Mouse (Mus musculus) spleen, adult 2 months (tissue): ENCODE results near the gene Lrrc55. TPM values are rescaled to one million over a fixed set of nuclear protein-coding genes. Genes with fewer than 3 reads are reported as not detected.

ENCODE experiments used
- DNase-seq, 2 experiments: peaks; one replicate each; pipeline versions ENCODE4 v3.0.0 to v3.0.0-alpha.2; 2012 to 2021; ENCODE audit warnings: low spot score in 2 of 2, low read depth in 1 of 2
- H3K27ac ChIP-seq: fragments of 200-500 bp; 2 replicates; pipeline ENCODE4 v1.5.1; 2012; ENCODE audit warnings: low read length, inconsistent platforms; ENCODE audit not compliant: insufficient read depth
- H3K27me3 ChIP-seq: fragments of 200-500 bp; 2 replicates; pipeline ENCODE4 v1.6.1; 2012; ENCODE audit warnings: mild to moderate bottlenecking, moderate library complexity, low read length, inconsistent platforms; ENCODE audit not compliant: control insufficient read depth, insufficient read depth
- H3K36me3 ChIP-seq: fragments of 200-500 bp; 2 replicates; pipeline ENCODE4 v1.6.1; 2012; ENCODE audit warnings: mild to moderate bottlenecking, low read length, inconsistent platforms; ENCODE audit not compliant: control insufficient read depth, insufficient read depth
- H3K4me1 ChIP-seq: fragments of 200-500 bp; 2 replicates; pipeline ENCODE4 v1.6.1; 2011; ENCODE audit warnings: inconsistent platforms; ENCODE audit not compliant: control insufficient read depth, insufficient read depth, insufficient read length
- H3K4me3 ChIP-seq: fragments of 200-500 bp; 2 replicates; pipeline ENCODE4 v1.5.1; 2011; ENCODE audit warnings: mild to moderate bottlenecking, inconsistent platforms; ENCODE audit not compliant: insufficient read depth, insufficient read length; ENCODE audit errors: extremely low read depth
- CTCF ChIP-seq: fragments of 200-500 bp; IDR thresholded peaks from 2 replicates; pipeline ENCODE4 v1.5.1; 2011; ENCODE audit warnings: mild to moderate bottlenecking, inconsistent platforms; ENCODE audit not compliant: insufficient read depth, insufficient read length, insufficient replicate concordance; ENCODE audit errors: extremely low read depth
- POLR2A ChIP-seq: fragments of 200-500 bp; IDR thresholded peaks from 2 replicates; pipeline ENCODE4 v1.6.1; 2011; ENCODE audit warnings: low read depth, low read length, inconsistent platforms
- WGBS: fragments of 180-500 bp; shearing (Covaris S2); methylation state at CpG from one replicate; pipeline ENCODE4 v1.1.7; 2018; 5-methylcytosine and 5-hydroxymethylcytosine counted together
- polyA plus RNA-seq: library from polyadenylated mRNA; depleted of rRNA; stranded (reverse); fragments of >200 nt; gene quantifications from 2 replicates; pipeline ENCODE4 v1.2.3, GENCODE M21; 2012; rRNA removed

Lrrc55 gene
- polyA plus RNA-seq, 1 experiment = 0.19 TPM

DNA sequence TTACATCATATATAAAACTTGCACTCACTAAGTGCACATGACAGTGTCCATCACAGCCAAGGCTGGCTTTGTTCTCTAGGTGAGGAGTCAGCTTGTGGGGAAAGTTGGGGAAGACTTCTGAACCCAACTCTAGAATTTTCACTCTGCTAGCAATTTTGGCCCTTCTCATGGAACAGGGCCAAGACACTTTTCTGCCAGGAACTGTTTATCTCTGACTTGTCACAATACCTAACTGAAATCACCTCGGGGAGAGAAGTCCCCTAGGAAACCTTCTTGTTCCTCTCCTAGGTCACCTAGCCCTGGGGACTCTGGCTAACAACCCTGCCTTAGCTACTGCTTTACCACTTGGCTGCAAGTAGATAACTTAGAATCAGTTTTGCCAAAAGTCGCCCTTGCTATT, 64.8 kb downstream of the Lrrc55 start:
- Histone ChIP-seq H3K36me3 (no peaks in the 10 kb centered on the region), H3K27ac (no peak overlapping the region), H3K4me3 (no peak overlapping the region), H3K4me1 (no peaks in the 10 kb centered on the region; the same call in 1 of the 2 replicates), H3K27me3 (no peaks in the 10 kb centered on the region)
- TF ChIP-seq POLR2A (no peak), CTCF (no peak)
- no peak for DNase-seq
- 46% methylated on average over 2 of the region's 2 CpGs for WGBS

DNA sequence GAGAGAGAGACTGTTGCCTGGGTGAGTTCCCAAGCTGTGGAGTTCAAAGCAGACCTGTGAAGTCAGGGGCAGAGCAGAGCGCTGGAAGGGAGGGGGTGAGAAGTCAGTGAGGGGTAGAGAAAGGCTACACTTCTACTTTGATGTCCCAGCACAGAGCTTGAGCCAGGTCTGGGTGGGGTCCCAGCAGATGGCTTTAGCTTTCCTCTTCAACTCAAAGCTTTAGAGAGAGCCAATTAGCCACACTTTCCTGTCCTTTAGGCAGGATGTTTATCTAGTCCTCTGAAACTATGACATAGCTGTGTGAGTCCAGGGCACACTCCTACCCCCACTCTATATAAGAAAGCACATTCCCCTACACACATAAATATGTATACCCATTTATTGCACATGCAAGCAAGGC, 65.3 kb downstream of the Lrrc55 start:
- no peak overlapping the region for H3K27ac ChIP-seq
- no peaks in the 10 kb centered on the region; the same call in 1 of the 2 replicates for H3K4me1 ChIP-seq
- no peak overlapping the region for H3K4me3 ChIP-seq
- H3K36me3 ChIP-seq = no peaks in the 10 kb centered on the region
- WGBS = 65% methylated on average over 1 of the region's 1 CpGs
- no peak for DNase-seq
- H3K27me3 ChIP-seq = no peaks in the 10 kb centered on the region
- TF ChIP-seq CTCF (no peak), POLR2A (no peak)

DNA sequence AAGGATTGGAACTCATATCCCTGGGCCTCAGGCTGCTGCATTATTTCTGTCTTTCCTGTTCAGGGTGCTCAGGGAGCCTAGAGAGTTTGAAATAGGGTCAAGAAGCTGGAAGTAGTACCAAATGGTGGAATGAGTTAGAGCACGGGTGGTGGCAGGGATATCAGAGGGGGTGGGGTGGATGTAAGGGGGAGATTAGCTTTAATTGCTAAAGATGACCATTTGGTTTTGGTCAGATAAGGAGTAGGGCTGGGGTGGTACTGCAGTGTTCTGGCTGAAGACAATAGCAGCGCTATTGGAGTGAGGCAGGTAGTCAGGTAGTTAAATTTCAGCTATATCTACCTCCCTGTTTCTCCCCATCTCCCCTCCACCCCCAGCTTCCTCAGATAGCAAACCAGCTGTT, 65.8 kb downstream of the Lrrc55 start:
- H3K27me3 ChIP-seq = no peaks in the 10 kb centered on the region
- TF ChIP-seq POLR2A = no peak
- TF ChIP-seq CTCF = no peak
- no peak overlapping the region for H3K4me3 ChIP-seq
- no peaks in the 10 kb centered on the region for H3K36me3 ChIP-seq
- 71% methylated on average over 2 of the region's 2 CpGs for WGBS
- no peaks in the 10 kb centered on the region; the same call in 1 of the 2 replicates for H3K4me1 ChIP-seq
- no peak for DNase-seq
- H3K27ac ChIP-seq = no peak overlapping the region

DNA sequence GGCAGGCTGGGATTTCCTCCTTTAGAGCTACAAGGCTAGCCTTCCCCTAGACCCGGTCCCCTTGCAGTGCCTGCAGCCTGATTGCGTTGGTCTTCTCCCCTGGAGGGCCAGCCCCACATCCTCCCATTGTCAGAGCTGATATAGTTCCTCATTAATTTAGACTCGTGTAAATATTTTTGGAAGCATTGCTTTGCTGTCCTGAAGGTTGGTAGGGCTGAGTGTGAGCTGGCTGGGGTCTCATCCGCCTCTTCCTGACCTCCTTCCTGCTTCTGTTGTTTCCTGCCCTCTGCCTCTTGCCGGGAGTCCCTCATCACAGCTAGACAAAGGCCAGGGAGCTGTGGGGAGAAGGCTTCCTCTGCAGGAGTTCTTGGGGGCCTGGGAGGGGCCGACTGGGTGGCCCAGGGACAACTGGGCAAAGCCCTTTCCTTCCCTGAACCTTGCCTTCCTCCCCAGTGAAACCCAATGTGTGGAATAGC, 67.5 kb downstream of the Lrrc55 start:
- no peaks in the 10 kb centered on the region for H3K4me1 ChIP-seq
- H3K36me3 ChIP-seq = no peaks in the 10 kb centered on the region
- H3K27me3 ChIP-seq = no peaks in the 10 kb centered on the region
- TF ChIP-seq POLR2A (no peak), CTCF (no peak)
- no peak overlapping the region for H3K4me3 ChIP-seq
- no peak for DNase-seq
- 29% methylated on average over 6 of the region's 6 CpGs for WGBS
- no peak overlapping the region for H3K27ac ChIP-seq

DNA sequence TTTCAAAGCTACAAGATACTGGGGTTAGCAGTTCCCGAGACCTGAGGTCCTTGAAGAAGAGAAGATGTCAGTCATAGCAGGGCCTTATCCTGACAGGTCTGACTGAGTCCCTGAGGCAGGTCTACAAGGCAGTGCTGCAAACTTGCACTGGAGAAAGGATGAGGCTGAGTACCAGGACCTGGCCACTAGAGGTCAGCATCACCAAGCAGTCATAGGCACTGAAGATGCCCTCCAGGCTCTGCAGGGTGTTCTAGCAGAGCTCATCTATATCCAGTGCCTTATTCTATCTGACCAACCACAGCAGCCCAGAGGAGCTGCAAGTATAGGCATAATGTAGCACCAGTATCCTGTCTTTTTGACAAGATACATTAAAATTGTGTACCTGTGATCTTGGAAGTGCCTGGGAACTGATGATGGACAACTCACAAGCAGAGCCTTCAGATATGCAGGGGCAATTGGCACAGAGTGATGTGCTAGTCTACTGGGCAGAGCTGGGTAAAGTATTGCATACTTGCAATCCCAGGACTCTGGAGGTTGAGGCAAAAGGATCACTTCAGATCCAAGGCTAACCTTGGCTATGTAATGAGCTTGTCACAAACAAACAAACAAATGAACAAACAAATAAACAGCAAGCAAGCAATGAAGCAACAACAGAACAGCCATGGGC, 73.0 kb downstream of the Lrrc55 start:
- no peaks in the 10 kb centered on the region for H3K36me3 ChIP-seq
- H3K27me3 ChIP-seq = no peaks in the 10 kb centered on the region
- no peaks in the 10 kb centered on the region for H3K4me1 ChIP-seq
- H3K27ac ChIP-seq = no peak overlapping the region
- DNase-seq = peak in 1 of 2 experiments; percentile 18
- no peak overlapping the region for H3K4me3 ChIP-seq
- TF ChIP-seq CTCF (peak; percentile 70; the same call in 1 of the 2 replicates), POLR2A (no peak)
- 64% methylated on average over 1 of the region's 1 CpGs for WGBS

DNA sequence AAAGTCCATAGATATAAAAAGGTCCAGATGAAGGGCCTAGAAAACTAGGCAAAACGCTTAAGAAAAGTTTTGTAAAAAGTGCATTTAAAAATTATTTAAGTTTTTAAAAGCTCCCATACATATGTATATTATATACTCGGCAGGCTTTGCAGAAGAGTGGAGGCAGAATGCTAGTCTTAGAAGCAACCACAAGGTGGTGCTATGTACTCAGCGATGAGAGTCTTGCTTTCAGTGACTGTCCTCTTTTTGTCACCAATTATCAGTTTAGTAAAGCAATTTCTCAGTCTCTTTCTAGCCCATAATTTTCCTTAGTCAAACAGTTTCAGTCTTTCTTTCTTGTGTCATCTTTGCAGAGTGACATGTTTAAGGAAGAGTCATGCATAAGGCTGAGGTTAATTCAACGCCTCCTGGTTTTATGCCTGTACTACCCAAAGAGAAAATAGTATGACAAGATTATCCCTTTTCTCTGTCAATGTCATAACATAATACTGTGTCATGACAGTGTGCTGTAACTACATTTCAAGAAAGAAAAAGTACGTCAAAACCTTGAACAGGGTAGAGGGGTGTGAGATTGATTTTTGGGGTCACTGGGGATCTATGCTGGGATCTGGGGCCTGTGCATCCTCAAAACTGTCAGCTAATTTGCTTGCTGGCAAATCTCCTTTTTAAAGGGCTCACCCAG, 73.7 kb downstream of the Lrrc55 start:
- no peak overlapping the region for H3K27ac ChIP-seq
- 34% methylated on average over 5 of the region's 5 CpGs for WGBS
- no peaks in the 10 kb centered on the region for H3K36me3 ChIP-seq
- no peak overlapping the region for H3K4me3 ChIP-seq
- no peaks in the 10 kb centered on the region for H3K27me3 ChIP-seq
- peak in 1 of 2 experiments; percentile 7 for DNase-seq
- H3K4me1 ChIP-seq = no peaks in the 10 kb centered on the region
- TF ChIP-seq CTCF (peak; percentile 45; the same call in 1 of the 2 replicates), POLR2A (no peak)

Other genes starting within 250 kb of the Lrrc55 start
- gene Prg2, start 216.7 kb downstream of the Lrrc55 start, polyA plus RNA-seq = 14.5 and 42.2 TPM in 2 replicates
- gene Prg3, start 209.0 kb downstream of the Lrrc55 start, polyA plus RNA-seq = 3.7 and 5.0 TPM in 2 replicates
- 105 and 129 TPM in 2 replicates for gene Ssrp1, start 160.0 kb downstream of the Lrrc55 start, polyA plus RNA-seq
- gene P2rx3, start 159.7 kb downstream of the Lrrc55 start, polyA plus RNA-seq = 0.20 and 0.28 TPM in 2 replicates
- 20.3 and 25.0 TPM in 2 replicates for gene Tnks1bp1, start 149.2 kb downstream of the Lrrc55 start, polyA plus RNA-seq
- 2.5 and 2.9 TPM in 2 replicates for gene Aplnr, start 61.0 kb downstream of the Lrrc55 start, polyA plus RNA-seq
- not detected in 2 replicates for gene Olfr987, start 142.1 kb upstream of the Lrrc55 start, polyA plus RNA-seq
- gene Olfr988, start 166.0 kb upstream of the Lrrc55 start, polyA plus RNA-seq = not detected in 2 replicates
- not detected in 2 replicates for gene Olfr992, start 212.3 kb upstream of the Lrrc55 start, polyA plus RNA-seq
- not detected in 2 replicates for gene Olfr993, start 217.7 kb upstream of the Lrrc55 start, polyA plus RNA-seq
- gene Olfr994, start 239.3 kb upstream of the Lrrc55 start, polyA plus RNA-seq = not detected in 2 replicates
- gene Olfr995, start 246.4 kb upstream of the Lrrc55 start, polyA plus RNA-seq = not detected in 2 replicates